Mouse (Mus musculus) bone marrow macrophage, adult 2 months (primary cell): ENCODE results near the gene Evx1.

Experiments used
- CTCF ChIP-seq: IDR thresholded peaks from 2 replicates; pipeline ENCODE4 v1.5.1; 2012; ENCODE audit warnings: low read depth, mild to moderate bottlenecking, low read length, moderate library complexity
- POLR2A ChIP-seq: IDR thresholded peaks from 2 replicates; pipeline ENCODE4 v1.6.1; 2012; ENCODE audit warnings: mild to moderate bottlenecking, low read depth, low read length, borderline replicate concordance

GRCm38 (mm10) chr6:52267221-52267620 lies 46.1 kb upstream of the Evx1 start:
- TF ChIP-seq CTCF (no peak), POLR2A (no peak)
